Mouse (Mus musculus): ENCODE measurements around the gene Gm5089. TPM values are rescaled to one million over a fixed set of nuclear protein-coding genes. Genes with fewer than 3 reads are reported as not detected.
A peak's percentile ranks its signal among the peaks of the same experiment; 100 is the strongest.
"Not testable (repeated sequence)": the region's sequence is repeated elsewhere in the genome, so short reads cannot be mapped to it uniquely, and the experiment has no call there.

Gene Gm5089
- polyA plus RNA-seq, 1 experiment from 2014 or later = 1.3 TPM

- 24% methylated on average over 13 of the region's 13 CpGs for WGBS
- H3K4me1 ChIP-seq = peaks cover 69% of the 10 kb centered on the region
- H3K9me3 ChIP-seq (replicated peaks) = no peaks in the 10 kb centered on the region
- H3K27ac ChIP-seq (replicated peaks) = peak overlapping the region; percentile 97
- H3K4me3 ChIP-seq = peak overlapping the region; percentile 80
- H3K36me3 ChIP-seq = no peaks in the 10 kb centered on the region
- DNase-seq (ENCODE audit: low spot score) = peak; percentile 15
- peaks cover 100% of the 10 kb centered on the region for H3K27me3 ChIP-seq (ENCODE audit: low read depth, poor library complexity, severe bottlenecking)
These were observed 15.1 kb upstream of the Gm5089 start for GRCm38 (mm10) chr14:122465931-122466490.

- Histone ChIP-seq H3K27me3 (ENCODE audit: low read depth, poor library complexity, severe bottlenecking) (peaks cover 100% of the 10 kb centered on the region), H3K36me3 (no peaks in the 10 kb centered on the region), H3K9me3 (replicated peaks) (no peaks in the 10 kb centered on the region), H3K4me3 (peak within 1 kb of the TSS; percentile 80), H3K27ac (replicated peaks) (peak within 1 kb of the TSS; percentile 97), H3K4me1 (peaks cover 76% of the 10 kb centered on the region)
- DNase-seq (ENCODE audit: low spot score) = peak; percentile 89
- under 1% methylated on average over 56 of the region's 62 CpGs for WGBS
These were observed 14.1 kb upstream of the Gm5089 start, which contains the start of gene Zic5 for GRCm38 (mm10) chr14:122464763-122465741. TSS of gene Zic5 (minus strand) at chr14:122465677.

GRCm38 (mm10) chr14:122464351-122464762 is 13.4 kb upstream of the Gm5089 start:
- Histone ChIP-seq H3K27ac (replicated peaks) (peak overlapping the region; percentile 97), H3K4me3 (peak overlapping the region; percentile 80), H3K27me3 (ENCODE audit: low read depth, poor library complexity, severe bottlenecking) (peaks cover 100% of the 10 kb centered on the region), H3K4me1 (peaks cover 79% of the 10 kb centered on the region), H3K36me3 (no peaks in the 10 kb centered on the region), H3K9me3 (replicated peaks) (no peaks in the 10 kb centered on the region)
- under 1% methylated on average over 62 of the region's 62 CpGs for WGBS
- no peak for DNase-seq (ENCODE audit: low spot score)

GRCm38 (mm10) chr14:122463734-122464341 is 12.9 kb upstream of the Gm5089 start:
- H3K27me3 ChIP-seq (ENCODE audit: low read depth, poor library complexity, severe bottlenecking) = peaks cover 100% of the 10 kb centered on the region
- DNase-seq (ENCODE audit: low spot score) = peak; percentile 83
- H3K27ac ChIP-seq (replicated peaks) = peak overlapping the region; percentile 97
- H3K9me3 ChIP-seq (replicated peaks); H3K36me3 ChIP-seq: not testable (repeated sequence)
- H3K4me1 ChIP-seq = peaks cover 74% of the 10 kb centered on the region
- under 1% methylated on average over 58 of the region's 58 CpGs for WGBS
- H3K4me3 ChIP-seq = peak overlapping the region; percentile 80

- WGBS = under 1% methylated on average over 40 of the region's 40 CpGs
- DNase-seq (ENCODE audit: low spot score) = peak; percentile 64
- Histone ChIP-seq H3K4me1 (peaks cover 67% of the 10 kb centered on the region), H3K27me3 (ENCODE audit: low read depth, poor library complexity, severe bottlenecking) (peaks cover 98% of the 10 kb centered on the region), H3K4me3 (peak overlapping the region; percentile 80), H3K27ac (replicated peaks) (peak overlapping the region; percentile 97), H3K9me3 (replicated peaks) (no peaks in the 10 kb centered on the region), H3K36me3 (no peaks in the 10 kb centered on the region)
These were observed 12.3 kb upstream of the Gm5089 start for GRCm38 (mm10) chr14:122463080-122463691.

- 5% methylated on average over 17 of the region's 17 CpGs for WGBS
These were observed 11.8 kb upstream of the Gm5089 start for GRCm38 (mm10) chr14:122462689-122463079.

GRCm38 (mm10) chr14:122461966-122462365 is 11.1 kb upstream of the Gm5089 start:
- H3K9me3 ChIP-seq (replicated peaks) = no peaks in the 10 kb centered on the region
- 3% methylated on average over 9 of the region's 9 CpGs for WGBS
- peak; percentile 48 for DNase-seq (ENCODE audit: low spot score)
- peak overlapping the region; percentile 97 for H3K27ac ChIP-seq (replicated peaks)
- peaks cover 62% of the 10 kb centered on the region for H3K4me1 ChIP-seq
- H3K36me3 ChIP-seq = no peaks in the 10 kb centered on the region
- H3K4me3 ChIP-seq = peak overlapping the region; percentile 80
- H3K27me3 ChIP-seq (ENCODE audit: low read depth, poor library complexity, severe bottlenecking) = peaks cover 86% of the 10 kb centered on the region

More at GRCm38 (mm10) chr14:122462689-122463079, 11.8 kb upstream of the Gm5089 start:
- H3K4me1 ChIP-seq = peaks cover 62% of the 10 kb centered on the region
- no peaks in the 10 kb centered on the region for H3K9me3 ChIP-seq (replicated peaks)
- no peaks in the 10 kb centered on the region for H3K36me3 ChIP-seq
- peaks cover 93% of the 10 kb centered on the region for H3K27me3 ChIP-seq (ENCODE audit: low read depth, poor library complexity, severe bottlenecking)
- peak; percentile 53 for DNase-seq (ENCODE audit: low spot score)
- peak overlapping the region; percentile 80 for H3K4me3 ChIP-seq
- peak overlapping the region; percentile 97 for H3K27ac ChIP-seq (replicated peaks)

GRCm38 (mm10) chr14:122461500-122461899 is 10.6 kb upstream of the Gm5089 start:
- Histone ChIP-seq H3K27ac (replicated peaks) (peak overlapping the region; percentile 97), H3K36me3 (no peaks in the 10 kb centered on the region), H3K9me3 (replicated peaks) (no peaks in the 10 kb centered on the region), H3K4me1 (peaks cover 62% of the 10 kb centered on the region), H3K4me3 (peak overlapping the region; percentile 80), H3K27me3 (ENCODE audit: low read depth, poor library complexity, severe bottlenecking) (peaks cover 83% of the 10 kb centered on the region)
- 16% methylated on average over 3 of the region's 3 CpGs for WGBS
- no peak for DNase-seq (ENCODE audit: low spot score)

GRCm38 (mm10) chr14:122460226-122460625 is 9.3 kb upstream of the Gm5089 start:
- Histone ChIP-seq H3K4me1 (peaks cover 64% of the 10 kb centered on the region), H3K27ac (replicated peaks) (peak overlapping the region; percentile 70), H3K4me3 (peak overlapping the region; percentile 80), H3K27me3 (ENCODE audit: low read depth, poor library complexity, severe bottlenecking) (peaks cover 83% of the 10 kb centered on the region), H3K9me3 (replicated peaks) (no peaks in the 10 kb centered on the region), H3K36me3 (no peaks in the 10 kb centered on the region)
- WGBS = 53% methylated on average over 5 of the region's 5 CpGs
- DNase-seq (ENCODE audit: low spot score) = no peak

GRCm38 (mm10) chr14:122459776-122460175 is 8.9 kb upstream of the Gm5089 start:
- peaks cover 83% of the 10 kb centered on the region for H3K27me3 ChIP-seq (ENCODE audit: low read depth, poor library complexity, severe bottlenecking)
- H3K4me1 ChIP-seq = peaks cover 64% of the 10 kb centered on the region
- DNase-seq (ENCODE audit: low spot score) = no peak
- no peaks in the 10 kb centered on the region for H3K36me3 ChIP-seq
- H3K9me3 ChIP-seq (replicated peaks) = no peaks in the 10 kb centered on the region
- H3K27ac ChIP-seq (replicated peaks) = peak overlapping the region; percentile 70
- WGBS = 90% methylated on average over 1 of the region's 1 CpGs
- H3K4me3 ChIP-seq = peak overlapping the region; percentile 80

- H3K9me3 ChIP-seq (replicated peaks); DNase-seq (ENCODE audit: low spot score); H3K36me3 ChIP-seq; H3K27ac ChIP-seq (replicated peaks): not testable (repeated sequence)
- 68% methylated on average over 11 of the region's 12 CpGs for WGBS
- Histone ChIP-seq H3K4me3 (peak overlapping the region; percentile 80; the same call in 1 of the 2 replicates), H3K4me1 (peaks cover 64% of the 10 kb centered on the region), H3K27me3 (ENCODE audit: low read depth, poor library complexity, severe bottlenecking) (peaks cover 83% of the 10 kb centered on the region)
These were observed 8.4 kb upstream of the Gm5089 start for GRCm38 (mm10) chr14:122459332-122459731.

- Histone ChIP-seq H3K4me3 (0 out of 2 replicates have a peak overlapping the region, but pooled peaks have one; percentile 18), H3K4me1 (peaks cover 71% of the 10 kb centered on the region), H3K27ac (replicated peaks) (peak overlapping the region; percentile 82), H3K27me3 (ENCODE audit: low read depth, poor library complexity, severe bottlenecking) (peaks cover 82% of the 10 kb centered on the region), H3K36me3 (no peaks in the 10 kb centered on the region), H3K9me3 (replicated peaks) (no peaks in the 10 kb centered on the region)
- no peak for DNase-seq (ENCODE audit: low spot score)
- WGBS = 23% methylated on average over 4 of the region's 4 CpGs
These were observed 4.6 kb upstream of the Gm5089 start for GRCm38 (mm10) chr14:122455562-122455958.

All from midbrain, embryonic 10.5 days (tissue).